Mouse (Mus musculus): Measurements from ENCODE around the gene P2ry6.

The P2ry6 gene

DNA sequence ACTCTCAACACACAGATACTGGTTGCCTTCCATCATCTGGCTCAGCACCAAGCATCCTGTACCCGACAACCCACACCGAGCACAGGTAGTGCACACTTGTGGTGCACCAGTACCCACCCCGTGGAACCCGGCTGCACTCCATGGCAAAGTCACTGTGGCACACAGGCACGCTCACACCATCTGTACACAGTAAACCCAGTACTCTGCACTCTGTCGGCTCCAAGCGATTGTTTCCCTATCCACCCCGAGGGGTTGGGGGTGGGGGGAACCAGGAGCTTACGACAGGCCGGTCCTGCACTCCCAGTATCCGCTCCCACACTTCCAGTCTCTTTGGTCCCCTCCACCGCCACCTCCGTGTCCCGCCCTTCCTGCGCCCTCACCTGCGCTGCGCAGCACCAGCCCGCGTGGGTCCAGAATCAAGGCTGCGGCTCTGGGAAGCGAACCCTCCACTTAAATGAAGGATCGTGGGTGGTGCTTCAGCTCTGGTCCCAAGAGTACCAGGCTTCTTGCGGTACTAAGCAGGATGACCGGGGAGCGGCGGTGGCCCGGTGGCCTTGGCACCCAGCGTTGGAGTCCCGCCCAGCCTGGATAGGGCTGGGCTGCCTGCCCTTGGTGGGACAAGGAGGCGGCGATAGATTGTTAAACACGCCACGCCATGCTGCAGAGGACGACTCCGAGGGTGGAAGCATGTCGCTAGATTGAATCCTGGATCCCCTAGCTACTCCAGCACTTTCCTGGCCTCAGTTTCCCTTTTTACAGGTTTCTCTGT is at the start of gene P2ry6:
Gene P2ry6 (minus strand): TSS at position 515 of the 769 bp plus-strand sequence.
- no peak for DNase-seq (ENCODE audit: low read depth, low spot score)

DNA sequence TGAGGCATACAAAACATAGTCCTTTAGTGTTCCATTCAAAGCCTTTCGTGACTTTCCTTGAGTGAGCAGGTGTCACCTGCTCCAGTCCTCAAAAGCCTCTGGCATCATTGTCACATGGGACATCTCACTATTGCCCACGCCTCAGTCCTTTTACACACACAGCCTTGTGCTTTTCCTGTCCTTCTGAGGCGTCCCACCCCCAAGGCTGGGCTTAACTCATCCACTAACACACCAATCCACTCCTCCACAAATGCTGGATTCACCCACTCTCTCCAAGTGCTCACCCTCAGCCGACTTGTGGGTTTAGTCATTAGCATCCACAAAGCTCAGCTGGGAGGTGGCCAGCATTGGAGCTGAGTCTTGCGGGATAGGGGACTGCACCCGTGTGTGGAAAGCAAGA is 43.0 kb upstream of the P2ry6 start:
- no peak for DNase-seq (ENCODE audit: low read depth, low spot score)

DNA sequence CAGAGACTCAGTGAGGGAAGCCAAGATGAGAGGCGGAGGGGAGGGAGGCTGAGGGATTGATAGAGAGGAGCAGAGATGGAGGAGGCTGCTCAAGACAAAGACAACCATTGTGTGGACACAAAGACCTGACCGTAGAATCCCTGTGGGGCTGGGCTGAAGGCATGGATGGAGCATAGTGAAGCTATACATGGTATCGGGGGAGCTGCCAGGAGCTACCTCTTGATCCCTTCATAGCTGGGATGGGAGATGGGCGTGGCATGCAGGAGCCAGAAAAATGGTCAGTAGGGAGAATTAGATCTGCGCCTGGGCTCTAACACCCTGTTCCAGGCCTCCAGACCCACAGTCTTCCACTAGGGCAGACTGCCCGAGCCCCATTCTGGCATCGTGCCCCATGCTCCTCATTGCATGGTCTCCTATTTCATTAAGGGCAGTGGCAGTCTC is 42.6 kb upstream of the P2ry6 start:
- no peak for DNase-seq (ENCODE audit: low read depth, low spot score)

DNA sequence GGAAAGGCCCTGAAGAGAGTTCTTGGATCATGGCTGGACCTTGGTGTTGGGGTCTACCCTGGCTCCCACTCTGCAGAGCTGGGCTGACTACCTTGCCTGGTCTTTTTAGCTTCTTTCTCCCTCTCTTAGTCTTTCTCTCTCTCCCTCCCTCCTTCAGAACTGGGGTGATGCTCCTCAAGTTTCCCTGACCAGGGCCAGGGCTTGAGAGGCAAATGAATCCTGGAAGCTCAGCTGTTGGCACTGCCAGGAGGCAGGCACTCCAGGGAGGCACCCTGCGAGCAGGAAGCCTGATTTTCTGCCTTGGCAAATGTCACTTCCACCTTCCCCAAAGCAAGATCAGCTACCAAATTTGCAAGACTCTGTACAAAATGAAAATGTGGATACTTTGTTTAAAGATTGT is 40.5 kb upstream of the P2ry6 start:
- no peak for DNase-seq (ENCODE audit: low read depth, low spot score)

DNA sequence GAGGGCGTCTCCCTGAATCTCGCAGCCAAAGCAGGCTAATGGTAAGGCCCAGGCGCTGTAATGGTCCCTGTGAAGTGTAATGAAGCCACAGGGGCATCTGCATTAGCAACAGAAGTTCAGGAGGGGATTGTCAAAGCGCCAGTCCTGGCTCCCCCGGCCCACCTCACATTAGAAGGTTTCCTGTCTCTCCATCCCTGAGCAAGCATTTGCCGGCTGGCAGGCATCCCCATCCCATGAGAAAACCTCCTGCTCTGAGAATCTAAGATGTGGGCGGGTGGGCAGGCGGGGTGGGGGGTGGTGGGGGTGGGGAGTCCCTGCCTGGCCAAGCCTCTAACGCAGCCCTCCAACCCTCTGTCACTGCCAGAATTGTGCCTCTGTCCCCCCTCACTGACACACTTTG is 39.6 kb upstream of the P2ry6 start:
- DNase-seq (ENCODE audit: low read depth, low spot score), result no peak

DNA sequence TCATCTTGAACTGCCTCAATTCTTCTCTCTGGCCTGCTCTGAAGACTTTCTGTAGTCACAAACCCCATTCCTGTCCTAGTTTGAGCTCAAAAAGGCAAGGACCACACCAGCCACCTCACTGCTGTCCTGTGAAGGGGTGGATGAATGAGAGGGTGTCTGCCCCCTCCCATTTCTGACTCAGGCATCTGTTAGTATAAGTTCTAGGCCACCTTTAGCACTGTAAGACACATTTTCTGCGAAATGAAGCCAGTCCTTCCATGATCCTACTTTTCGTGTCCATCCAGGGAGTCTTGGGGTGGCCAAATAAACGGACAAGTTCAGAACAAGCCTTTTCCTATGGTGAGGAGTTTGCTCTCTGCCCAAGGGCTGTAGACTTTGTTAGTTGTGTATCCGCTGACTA is 38.1 kb upstream of the P2ry6 start, which contains the start of gene P2ry2:
Gene P2ry2 (minus strand): TSS at position 326 of the 400 bp plus-strand sequence.
- DNase-seq (ENCODE audit: low read depth, low spot score), result no peak

DNA sequence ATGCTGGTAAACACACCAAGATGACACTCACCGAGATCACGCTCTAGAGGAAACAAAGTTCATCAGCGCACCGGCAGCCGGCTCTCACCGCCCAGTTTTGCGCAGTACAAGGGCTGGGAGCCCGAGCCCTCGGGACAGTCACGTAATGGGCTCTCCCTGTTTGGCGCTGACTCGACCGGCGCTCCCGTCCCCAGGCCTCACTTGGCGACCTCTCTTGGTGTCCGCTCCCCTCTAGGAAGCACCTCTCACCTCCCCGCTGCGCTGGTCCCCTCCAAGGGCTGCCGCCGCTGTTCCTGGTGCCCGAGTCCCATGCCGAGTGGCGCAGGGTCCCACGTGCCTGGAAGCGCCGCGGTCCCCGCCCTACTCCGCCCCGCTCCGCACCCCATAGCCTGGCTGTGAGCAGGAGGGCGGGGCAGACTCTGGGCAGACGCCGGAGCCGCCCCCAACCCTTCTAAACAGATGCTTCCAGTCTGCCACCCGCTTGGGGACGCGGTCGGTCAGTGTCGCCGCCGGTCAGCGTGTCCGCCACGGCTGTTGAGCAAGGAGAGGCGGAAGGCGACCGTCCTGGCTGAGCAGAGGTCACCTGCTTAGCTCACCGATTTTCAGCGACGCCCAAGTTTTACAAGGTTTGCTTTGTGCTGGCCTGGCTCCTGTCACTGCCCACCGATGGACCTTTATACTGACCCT is 37.4 kb upstream of the P2ry6 start:
- no peak for DNase-seq (ENCODE audit: low read depth, low spot score)

DNA sequence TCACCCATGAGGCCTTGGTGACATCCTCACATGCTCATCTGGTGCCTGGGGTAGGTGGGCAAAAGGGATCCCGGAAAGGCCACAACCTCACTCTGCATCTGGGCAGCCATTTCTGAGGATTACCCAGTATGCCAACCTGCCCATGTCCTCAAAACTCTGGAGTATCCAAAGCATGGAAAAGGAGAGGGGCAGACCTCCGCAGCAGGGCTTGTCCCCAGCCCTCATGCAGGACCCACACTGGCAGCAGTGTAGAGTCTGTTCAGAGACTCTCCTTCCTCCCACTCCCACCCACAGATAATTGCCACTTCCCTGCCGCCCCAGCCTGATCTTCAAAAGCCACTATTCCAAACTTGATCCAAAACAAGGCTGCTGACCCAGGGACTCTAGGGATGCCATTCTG is 36.3 kb upstream of the P2ry6 start:
- no peak for DNase-seq (ENCODE audit: low read depth, low spot score)

DNA sequence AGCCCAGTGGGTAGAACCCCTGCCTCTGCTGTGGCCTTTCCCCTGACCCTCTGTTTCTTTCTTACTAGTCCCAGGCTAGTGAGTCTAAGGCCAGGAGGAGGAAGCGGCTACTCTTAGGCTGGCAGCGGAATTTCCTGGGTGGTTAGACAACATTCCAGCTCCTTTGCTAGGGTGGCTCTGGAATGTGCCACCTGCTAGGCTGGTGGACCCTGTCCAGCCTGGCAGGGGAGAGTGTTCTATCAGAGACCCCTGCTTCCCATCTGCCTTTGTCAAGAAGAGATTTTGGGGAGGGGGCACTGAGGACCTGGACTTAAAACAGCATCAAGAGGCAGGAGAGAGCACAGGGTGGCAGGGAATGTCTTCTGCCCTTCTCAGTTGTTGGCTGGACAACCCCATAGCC is 31.8 kb upstream of the P2ry6 start:
- DNase-seq (ENCODE audit: low read depth, low spot score), result no peak

DNA sequence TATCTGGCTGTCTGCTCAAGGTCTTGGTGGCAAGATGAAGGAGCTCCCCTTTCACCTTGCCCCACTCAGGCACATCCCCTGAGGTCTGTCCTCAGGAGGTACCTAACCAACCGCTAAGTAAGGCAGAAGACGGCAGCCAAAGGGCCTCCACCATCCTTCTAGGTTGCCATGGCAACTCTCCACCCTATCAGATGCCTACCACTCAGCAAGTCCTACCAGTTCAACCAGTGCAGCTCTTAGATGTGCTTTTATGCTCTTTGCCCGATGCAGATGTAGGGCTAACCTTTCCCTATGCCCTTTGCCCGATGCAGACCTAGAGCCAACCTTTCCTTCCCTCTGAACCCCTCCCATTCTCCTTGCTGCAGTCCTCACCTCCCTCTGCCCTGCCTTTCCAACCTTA is 30.7 kb upstream of the P2ry6 start:
- no peak for DNase-seq (ENCODE audit: low read depth, low spot score)

DNA sequence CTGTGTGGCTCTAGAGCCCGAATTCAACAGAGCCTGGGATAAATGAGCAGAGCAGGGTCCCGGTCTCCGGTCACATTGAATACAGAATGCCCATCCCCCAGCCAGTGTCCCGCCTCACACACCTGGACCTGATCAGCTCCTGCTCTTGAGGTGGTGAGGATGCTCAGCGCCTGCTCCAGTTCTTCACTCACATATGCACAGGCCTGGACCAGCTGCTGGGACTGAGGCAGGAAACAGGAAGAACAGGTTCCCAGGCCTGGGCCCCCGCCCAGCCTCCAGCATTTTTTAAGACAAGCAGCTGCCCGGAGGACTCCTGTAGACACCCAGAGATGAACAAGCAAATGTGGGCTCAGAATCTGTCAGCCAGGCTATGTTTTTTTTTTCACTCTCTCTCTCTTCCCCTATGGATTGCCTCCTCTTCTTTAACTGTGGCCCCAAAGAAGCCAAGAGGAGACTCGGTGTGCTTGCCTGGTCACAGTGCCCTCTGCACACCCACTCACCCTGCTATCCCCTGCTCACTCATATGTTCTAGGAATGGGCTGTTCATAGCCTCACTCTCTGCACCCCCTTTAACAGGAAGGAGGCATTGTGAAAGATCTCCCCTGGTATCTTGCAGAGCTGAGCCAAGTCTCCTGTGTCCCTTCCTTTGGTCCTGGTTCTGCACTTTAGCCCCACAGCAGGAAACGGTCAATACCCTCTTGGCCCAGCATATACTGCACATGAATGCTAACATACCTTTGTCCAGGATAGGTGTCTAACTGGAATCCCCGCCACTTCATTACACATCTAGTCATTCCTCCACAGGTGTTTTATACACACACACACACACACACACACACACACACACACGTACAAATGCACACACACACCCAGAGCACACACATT is 29.2 kb upstream of the P2ry6 start:
- no peak for DNase-seq (ENCODE audit: low read depth, low spot score)

DNA sequence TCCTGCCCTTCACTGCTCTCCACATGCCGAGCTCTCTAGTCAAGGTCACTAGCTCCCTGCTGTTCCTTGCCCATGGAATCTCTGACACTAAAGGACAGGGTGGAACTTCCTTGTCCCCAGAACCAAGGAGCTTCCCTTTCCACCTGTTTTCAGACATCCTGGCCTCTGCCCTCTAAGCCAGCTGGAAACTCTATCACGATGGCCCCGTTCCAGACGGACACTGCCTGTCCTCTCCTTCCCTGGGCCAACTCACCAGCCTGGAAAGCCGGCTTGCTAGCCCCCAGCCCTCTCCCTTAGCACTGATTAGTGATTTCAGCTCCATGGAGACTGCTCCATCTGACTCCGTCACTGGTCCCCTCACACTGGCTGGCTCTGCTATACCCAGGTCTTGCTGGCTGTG is 27.8 kb upstream of the P2ry6 start:
- DNase-seq (ENCODE audit: low read depth, low spot score), result no peak

DNA sequence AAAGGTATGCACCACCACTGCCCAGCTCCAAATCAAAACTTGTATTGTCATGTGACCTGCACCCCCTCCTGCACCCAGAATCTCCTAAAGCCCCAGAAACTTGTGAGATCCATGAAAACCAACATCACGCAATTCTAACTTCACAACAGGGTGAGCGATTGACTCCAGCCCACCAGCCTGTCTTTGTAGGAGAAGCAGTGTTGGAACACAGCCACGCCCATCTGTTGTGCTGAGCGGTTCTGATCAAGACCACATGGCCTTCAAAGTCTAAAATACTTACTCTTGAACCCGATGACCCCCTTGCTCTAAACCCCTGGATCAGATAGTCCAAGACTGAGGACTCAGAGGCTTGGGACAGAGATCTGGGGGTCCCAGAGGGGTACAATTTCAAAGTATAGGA is 25.2 kb upstream of the P2ry6 start:
- no peak for DNase-seq (ENCODE audit: low read depth, low spot score)

DNA sequence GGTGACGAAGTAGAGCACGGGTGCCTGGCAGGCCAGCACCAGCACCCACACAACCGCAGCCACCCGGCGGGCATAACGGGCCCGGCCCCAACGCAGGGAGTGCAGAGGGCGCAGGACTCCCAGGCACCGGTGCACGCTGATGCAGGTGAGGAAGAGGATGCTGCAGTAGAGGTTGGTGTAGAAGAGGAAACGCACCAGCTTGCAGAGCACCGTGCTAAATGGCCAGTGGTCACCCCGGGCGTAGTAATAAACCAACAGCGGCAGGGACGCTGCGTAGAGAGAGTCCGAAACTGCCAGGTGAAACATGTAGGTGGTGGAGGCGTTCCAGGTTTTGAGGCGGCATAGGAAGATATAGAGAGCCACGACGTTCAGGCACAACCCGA is 24.1 kb upstream of the P2ry6 start:
- DNase-seq (ENCODE audit: low read depth, low spot score), result no peak

DNA sequence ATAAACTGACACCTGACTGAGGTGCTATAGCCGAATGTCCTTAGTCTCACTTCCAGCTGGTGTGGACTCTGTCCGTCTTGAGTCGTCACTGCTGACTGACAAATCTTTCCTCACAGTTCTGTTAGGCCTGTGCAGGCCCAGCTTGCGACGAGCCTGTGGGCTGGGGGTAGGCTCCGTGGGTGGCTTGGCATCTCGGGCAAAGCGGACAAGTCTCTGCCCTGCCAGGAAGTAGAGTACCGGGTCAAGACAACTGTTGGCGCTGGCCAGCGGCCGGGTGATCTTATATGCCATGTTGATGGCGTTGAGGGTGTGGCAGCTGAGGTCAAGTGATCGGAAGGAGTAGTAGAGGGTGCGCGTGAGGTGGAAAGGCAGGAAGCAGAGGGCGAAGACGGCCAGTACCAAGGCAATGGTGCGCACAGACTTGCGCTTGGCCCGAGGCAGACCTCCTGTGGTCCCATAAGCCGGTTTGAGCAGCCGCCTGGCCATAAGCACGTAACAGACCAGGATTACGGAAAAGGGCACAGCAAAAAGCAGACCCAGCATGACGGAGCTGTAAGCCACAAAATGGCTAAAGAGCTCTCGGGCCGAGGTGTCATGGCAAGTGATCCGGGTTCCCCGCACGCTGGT is 23.6 kb upstream of the P2ry6 start:
- DNase-seq (ENCODE audit: low read depth, low spot score), result no peak

DNA sequence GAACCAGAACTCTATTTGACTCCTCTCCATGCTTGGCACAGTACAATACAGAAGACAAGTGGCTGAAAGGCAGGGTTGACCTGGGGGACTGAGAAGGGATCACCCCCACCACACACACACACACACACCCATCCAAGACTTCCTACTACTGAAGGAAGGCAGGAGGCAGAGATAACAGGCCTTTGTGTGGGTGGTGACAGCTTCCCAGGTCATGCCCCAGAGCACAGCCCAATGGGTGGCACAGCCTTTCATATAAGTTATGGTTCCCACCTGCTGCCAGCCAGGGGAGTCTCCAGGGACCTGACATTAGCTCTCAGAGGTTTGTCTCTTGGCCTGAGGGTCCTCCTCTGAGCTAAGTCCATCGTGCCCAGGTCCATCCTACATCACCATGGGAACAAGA is 22.8 kb upstream of the P2ry6 start:
- DNase-seq (ENCODE audit: low read depth, low spot score), result no peak

DNA sequence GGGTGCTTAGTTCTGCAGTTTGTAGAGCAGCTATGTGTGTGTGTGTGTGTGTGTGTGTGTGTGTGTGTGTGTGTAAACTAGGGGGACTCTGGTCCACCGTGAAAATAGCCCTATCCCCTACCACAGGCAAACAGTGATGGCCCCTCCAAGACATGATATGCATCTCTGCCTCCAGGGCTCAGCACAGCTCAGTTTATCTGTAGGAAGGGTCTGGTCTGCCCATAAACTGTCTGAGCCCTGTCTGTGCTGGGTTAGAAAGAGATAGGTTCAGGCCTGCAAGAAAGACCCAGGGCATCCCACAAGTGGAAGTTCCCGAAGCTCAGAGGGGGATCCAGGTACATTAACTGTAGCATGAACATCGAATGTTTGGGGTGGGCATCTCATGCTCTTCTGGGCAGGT is 21.5 kb upstream of the P2ry6 start:
- no peak for DNase-seq (ENCODE audit: low read depth, low spot score)

DNA sequence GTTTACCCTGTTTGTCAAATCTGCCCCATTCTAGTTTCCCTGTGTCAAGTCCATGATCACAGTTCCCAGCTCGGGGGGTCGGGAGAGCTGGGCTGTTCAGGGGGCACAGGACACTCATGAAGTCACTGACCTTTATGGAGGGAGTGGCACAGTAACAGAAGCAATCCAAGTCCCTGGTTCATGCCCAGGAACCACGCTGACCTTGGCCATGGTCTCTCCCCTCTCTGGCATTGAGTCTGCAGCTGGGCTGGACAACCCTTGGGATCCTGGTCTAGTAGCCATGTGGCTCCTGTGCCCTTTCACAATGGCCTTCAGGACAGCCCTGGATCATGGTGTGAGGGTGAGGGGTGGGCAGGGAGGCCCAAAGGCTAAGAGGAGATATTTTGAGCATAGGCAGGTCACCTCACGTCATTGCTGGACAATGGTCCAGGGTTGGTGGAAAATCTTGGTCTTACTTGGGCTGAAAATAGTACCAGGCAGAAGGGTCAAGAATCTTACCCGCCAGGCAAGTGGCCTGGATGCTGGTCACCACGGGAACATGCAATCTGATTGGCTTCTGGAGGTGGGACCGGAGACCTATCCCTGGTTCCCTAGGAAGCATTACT is 20.9 kb upstream of the P2ry6 start:
- DNase-seq (ENCODE audit: low read depth, low spot score), result no peak

DNA sequence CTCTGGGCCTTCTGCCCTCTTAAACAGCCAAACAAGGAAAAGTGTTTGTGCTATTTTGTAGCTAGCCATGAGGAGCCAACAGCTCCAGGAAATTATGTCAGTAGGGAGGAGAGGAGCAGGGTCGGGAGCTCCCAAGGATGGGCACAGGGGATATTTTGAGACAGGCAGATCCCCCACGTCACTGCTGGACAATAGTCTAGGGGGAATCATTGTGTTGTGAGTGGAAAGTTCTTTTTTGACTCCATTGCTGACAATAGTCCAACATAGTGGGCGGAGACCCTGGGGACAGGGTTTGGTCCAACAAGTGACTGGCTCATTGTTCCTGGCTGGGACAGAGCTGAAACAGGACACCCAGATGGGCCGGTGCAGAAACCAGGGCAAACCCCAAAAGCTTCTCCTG is 18.7 kb upstream of the P2ry6 start:
- no peak for DNase-seq (ENCODE audit: low read depth, low spot score)

DNA sequence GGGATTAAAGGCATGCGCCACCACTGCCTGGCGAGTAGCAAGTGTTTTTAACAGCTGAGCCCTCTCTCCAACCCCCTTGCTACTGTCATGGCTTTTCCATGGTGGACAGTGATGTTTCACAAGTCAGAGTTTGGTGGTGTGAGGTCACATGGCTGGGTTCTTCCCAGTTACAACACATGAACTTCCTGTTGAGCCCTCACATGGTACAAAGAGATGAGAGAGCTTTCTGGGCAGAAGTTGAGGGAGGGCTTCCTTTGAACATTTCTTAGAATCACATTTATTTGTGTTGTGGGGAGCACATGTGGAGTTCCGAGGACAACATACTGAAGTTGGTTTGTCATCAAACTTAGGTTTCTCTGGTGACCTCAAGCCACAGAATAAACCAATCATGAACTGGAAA is 17.5 kb upstream of the P2ry6 start:
- no peak for DNase-seq (ENCODE audit: low read depth, low spot score)

DNA sequence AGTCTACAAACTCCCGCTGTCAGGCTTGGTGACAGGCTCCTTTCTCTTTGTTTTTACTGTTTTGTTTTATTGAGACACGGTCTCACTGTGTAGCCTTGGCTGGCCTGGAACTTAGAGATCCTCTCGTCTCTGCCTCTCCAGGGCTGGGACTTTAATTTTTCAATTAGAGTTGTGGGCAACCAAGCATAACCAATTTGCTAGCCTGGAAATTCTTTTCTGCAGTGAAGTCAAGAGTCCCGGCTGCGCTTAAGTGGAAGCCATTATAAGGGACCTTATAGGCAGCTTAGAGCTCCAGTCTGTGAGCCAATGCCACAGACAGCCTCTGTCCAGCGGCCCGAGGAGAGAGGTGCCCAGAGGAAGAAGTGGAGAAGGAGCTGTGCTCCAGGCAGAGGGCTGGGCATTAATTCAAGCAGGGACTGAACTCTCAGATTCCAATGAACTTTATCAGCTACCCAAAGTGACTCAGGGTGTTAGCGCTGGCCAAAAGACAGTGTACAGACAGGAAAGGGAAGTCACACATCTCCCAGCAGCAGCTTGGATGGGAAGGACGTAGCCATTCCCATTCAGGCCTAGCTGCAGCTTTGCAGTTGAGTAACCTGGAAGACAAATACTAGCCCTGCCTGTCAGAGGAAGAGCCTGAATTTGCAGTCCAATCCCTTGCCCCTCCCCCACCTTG is 16.3 kb upstream of the P2ry6 start:
- DNase-seq (ENCODE audit: low read depth, low spot score), result no peak

Measured in c-Kit-negative CD71-positive TER-119-positive erythroid progenitor cells, embryonic 14.5 days (primary cell).